Mouse (Mus musculus): ENCODE data around the gene Adcy2.

Gene Adcy2

DNA sequence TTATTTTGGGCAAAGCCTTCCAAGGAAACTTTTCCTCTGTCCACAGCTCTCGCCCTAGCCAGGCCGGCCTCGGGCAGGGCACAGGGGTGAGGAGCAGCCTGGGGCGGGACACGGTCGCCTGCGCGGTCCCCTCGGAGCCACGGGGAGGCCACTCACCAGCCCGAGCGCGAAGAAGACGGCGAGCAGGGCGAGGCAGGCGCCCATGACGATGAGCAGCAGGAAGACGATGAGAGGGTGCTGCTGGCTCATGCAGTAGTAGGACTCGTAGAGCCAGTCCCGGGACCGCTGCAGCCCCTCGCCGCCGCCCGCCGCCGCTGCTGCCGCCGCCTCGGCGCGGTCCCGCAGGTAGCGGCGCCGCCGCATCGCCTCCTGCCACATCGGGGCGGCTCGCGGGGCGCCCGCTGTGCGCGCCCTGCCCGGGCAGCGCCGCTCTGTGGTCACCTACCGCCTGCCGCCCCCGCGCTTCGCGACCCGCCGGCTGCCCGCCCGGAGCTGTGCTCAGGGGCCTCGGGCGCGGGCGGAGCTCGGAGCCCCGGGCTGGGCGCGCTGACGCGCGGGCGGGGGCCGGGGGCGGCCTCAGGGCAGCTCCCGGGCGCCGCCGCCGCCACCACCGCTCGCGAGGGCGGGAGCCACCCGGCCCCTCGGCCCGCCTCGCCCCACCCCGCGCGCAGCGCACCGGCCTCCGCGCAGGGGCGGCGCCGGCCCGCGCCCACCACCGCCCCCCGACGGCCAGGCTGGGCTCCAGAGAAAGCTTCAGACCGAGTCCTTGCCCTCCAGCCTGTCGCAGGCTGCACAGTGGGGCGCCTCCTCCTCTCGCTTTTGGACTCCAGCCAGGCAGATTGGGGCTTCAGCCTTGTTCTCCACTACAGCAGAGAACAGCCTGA lies at the start of gene Adcy2:
Gene Adcy2 (minus strand): TSS at position 624 of the 884 bp plus-strand sequence.
- peak; percentile 63 for DNase-seq (ENCODE audit: extremely low spot score)

- no peak for DNase-seq (ENCODE audit: extremely low spot score)
Observed at GRCm38 (mm10) chr13:69036991-69037597, 37.8 kb upstream of the Adcy2 start.

GRCm38 (mm10) chr13:69034621-69035020 lies 35.3 kb upstream of the Adcy2 start:
- DNase-seq (ENCODE audit: extremely low spot score), result no peak

DNA sequence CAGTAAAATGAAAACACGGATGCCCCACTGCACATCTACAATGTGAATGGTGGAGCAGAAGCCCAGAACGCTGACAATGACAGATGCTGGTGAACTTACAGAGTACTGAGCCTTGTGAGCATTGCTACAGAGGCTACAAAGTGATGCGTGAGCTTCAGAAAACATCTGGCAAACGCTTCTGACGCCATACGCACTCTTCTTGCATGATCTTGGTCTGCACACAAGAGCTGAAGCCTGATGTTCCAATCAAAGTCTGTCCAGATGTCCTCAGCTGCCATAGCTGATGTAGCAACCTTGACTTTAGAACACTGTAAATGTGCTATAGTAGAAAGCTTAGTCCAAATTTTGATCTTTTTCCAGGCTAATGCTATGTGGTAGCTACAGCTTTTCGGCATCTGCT lies 34.2 kb upstream of the Adcy2 start:
- no peak for DNase-seq (ENCODE audit: extremely low spot score)

GRCm38 (mm10) chr13:69029078-69029757 lies 29.9 kb upstream of the Adcy2 start:
- DNase-seq (ENCODE audit: extremely low spot score), result no peak

GRCm38 (mm10) chr13:69024964-69025363 lies 25.6 kb upstream of the Adcy2 start:
- DNase-seq (ENCODE audit: extremely low spot score), result peak; percentile 1

DNA sequence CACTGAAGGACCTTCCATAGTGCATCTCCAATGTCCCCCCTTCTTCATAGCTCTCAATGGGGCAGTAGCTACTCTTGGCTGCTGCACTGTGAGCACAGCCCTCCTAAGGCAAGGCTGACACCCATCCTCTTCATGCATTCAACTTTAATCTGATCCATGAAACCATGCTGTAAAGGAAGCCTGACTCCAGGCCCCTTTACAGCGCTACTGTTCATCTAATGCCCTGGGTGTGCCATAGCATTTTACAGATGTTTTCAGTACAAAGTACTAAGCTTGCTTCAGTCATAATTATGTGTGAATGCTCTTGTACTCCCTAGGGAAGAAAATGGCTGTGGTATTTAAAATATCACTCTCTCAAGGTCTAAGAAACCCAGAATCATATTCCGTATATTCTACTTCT lies 23.9 kb upstream of the Adcy2 start:
- DNase-seq (ENCODE audit: extremely low spot score), result no peak

- DNase-seq (ENCODE audit: extremely low spot score), result no peak
Observed at GRCm38 (mm10) chr13:69020574-69020973, 21.2 kb upstream of the Adcy2 start.

DNA sequence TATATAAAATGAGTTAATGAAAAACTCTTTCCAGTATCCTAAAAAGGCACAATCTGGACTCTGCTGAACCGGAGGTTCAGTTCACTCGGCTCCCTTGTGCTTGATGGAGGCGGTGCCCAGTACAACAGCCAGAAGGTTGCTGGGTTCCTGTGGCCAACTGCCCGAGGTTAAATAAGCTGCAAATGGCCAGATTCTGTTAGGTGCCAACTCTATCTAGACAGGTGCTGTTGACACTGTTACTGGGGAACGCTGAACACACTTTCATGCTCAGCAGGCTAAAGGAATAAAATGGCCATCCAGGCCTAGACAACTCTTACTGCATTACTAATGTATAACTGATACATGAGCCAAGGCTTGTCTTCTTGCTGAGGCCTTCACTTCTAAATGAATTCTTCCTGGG lies 7.6 kb upstream of the Adcy2 start:
- no peak for DNase-seq (ENCODE audit: extremely low spot score)

- DNase-seq (ENCODE audit: extremely low spot score), result no peak
Observed at GRCm38 (mm10) chr13:69006091-69006490, 6.8 kb upstream of the Adcy2 start.

DNA sequence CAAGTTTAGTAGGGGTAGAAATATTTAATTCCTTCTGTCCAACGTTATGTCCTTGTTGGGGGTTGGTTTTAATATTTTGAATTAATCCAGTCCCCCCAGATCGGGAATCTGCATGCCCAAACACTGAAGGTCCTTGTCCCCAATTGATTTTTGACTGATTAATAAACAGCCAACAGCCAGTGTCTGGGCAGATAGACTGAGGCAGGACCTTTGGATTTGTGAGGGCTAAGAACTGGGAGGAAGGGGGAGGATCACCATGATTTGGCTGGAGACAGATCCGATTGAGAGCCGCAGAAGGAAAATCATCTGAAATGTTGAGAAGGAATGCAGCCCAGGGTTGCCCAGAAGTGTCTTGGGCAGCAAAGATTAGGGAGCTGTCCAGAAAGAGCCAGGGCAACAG lies 5.1 kb upstream of the Adcy2 start:
- DNase-seq (ENCODE audit: extremely low spot score), result no peak

DNA sequence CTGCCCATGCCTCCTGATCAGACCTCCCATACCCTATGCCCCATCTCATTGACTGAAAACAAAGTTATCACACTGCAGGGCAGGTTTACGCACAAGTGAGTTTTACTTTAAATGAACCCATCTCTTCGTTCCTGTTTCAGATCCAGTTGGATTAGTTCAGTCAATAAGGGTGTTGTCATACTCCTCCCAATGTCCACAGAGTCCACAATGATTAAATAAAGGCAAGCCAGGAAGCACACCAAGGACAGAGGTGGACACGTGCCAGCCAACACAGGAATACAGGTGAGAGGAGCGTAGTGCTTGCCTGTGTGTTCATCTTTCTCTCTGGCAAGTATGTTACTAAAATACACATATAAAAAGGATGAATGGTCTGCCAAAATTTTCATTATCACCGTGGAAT lies 3.3 kb upstream of the Adcy2 start:
- no peak for DNase-seq (ENCODE audit: extremely low spot score)

GRCm38 (mm10) chr13:69002173-69002572 lies 2.8 kb upstream of the Adcy2 start:
- peak; percentile 53 for DNase-seq (ENCODE audit: extremely low spot score)

DNA sequence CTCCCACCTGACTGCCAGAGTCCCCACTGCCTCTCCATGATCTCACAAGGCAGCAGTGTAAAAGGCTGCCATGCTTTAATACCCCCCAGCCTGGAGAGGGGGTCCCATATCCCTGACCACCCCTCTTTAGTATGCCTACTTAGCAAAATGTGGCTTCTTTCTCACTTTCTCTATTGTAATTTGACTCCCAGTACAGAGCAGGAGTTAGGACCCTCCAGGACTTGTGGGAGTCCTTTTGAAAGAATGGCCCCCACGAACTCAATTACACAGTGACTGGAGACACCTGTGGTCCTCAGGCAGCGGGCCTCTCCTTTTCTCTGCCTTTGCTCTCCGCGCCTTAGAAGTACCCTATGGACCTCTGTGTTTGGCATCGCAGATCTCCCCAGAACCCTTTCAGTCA lies 485 bp upstream of the Adcy2 start:
- DNase-seq (ENCODE audit: extremely low spot score), result no peak

DNA sequence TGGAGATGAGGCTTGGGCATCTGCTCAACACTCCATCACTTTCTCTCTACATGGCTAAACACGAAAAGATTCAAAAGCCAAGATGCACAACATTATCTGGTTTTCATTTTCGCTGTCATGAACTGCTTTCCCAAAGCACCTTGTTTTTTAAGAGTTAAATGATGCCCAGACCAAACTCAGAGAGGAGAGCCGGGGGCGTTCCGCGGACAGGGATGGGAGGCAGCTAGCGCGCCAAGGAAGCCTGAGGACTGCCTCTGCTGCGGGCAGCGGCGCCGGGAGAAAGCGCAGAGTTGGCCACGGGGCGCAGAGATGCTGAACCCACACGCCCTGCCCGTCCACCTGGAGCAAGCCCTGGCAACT lies 803 bp downstream of the Adcy2 start:
- DNase-seq (ENCODE audit: extremely low spot score), result no peak

DNA sequence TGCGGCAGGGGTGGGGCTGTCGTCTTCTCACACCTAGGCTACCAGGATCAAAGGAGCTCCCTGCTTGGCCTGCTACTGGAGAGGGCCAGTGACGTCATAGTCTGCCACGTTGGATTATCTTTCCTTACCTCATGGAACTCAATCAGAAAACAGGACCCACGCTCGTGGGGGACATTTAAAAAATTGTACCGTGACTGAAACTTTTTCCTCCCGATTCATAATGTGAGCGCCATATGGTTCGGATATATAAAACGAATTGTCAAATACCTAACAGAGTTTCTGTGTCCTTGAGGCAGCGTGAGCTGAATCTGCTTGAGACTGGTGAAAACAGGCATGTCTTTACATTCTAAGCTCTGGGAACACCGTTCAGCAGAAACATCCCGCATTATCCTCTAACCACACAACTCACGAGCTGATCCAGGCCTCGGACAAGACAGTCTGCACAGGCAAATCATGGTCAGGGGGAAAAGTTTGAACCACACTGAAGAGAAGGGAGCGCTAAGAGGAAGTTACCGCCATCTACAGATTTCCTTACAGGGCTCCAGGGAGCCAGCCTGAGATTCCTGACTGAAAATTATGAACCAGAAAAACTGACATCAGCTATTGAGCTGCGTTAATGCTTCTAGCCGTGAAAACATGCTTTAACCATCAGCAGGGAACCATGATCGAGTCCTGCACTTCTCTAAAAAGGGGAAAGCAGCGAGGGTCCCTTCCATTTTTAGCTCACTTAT lies 1.4 kb downstream of the Adcy2 start:
- peak; percentile 46 for DNase-seq (ENCODE audit: extremely low spot score)

DNA sequence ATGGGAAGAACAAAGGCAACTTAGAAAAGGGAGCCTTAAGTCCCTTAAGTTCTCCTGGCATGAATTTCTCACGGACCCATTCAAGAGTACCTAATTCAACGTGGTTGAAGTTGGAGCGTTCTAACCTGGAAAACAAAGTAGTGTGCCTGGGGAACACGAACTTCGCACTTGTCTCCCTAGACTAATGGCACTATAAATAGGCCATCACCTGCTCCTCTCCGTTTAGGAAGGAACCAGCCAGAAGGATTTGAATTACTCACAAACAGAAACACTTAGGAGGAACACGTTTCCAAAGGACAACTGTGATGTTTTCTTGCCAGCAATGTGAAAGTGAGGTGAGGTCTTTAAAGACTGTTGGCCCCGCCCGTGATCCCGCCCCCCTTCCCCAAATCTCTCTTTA lies 2.0 kb downstream of the Adcy2 start:
- no peak for DNase-seq (ENCODE audit: extremely low spot score)

DNA sequence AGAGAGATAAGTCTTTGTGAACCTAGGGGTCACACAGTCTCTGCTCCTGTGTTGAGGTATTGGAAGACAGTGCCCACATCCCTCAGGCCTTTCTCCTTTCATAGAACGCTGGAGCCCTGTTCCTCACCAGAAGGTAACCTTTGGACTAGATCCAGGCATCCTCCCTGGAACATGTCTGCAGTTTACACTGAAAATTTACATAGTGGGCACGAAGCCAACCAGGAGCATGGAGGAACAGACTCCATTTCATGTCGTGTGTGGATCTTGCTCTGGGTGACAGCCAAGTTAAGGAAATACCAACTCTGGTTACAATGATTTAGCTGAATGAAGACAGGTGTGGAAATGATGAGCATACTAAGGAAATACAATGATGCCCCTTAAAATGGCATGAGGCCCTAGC lies 2.7 kb downstream of the Adcy2 start:
- no peak for DNase-seq (ENCODE audit: extremely low spot score)

GRCm38 (mm10) chr13:68985789-68986188 lies 13.6 kb downstream of the Adcy2 start:
- DNase-seq (ENCODE audit: extremely low spot score), result no peak

DNA sequence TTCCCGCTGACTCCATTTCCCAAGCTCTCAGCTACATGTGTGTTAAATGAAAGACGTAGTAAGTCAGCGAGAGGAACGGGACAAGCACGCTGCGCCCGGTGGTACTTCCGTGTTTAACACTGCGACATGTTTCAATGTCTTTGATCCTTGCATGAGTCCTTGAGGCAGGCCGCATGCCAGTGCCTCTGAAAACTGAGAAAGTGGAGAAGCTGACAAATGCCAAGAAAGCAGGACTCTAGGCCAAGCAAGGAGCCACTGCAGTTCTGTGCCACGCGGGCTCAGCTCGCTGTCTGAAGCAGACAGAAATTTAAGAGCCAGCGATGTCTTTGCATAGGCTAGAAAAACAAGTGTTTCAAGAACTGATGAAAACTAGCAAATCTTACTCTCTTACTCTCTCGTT lies 15.3 kb downstream of the Adcy2 start:
- DNase-seq (ENCODE audit: extremely low spot score), result no peak

DNA sequence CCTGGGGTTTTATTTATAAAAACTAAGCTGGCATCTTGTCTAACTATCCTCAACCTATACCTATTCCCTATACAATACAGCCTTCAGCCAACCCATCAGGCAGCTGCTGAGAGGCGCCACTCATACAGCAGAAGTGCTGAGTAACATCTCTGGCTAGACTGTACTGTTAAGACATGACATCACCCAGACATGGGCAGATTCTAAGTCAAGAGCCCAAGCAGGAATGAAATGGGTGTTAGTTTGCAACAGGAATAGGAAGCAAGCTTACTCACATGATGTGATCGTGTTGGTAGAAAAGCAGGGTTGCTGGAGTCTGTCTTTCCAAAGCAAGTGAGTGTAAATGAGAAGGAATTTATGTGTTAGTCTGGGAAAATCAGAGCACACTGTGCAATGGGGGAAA lies 18.3 kb downstream of the Adcy2 start:
- no peak for DNase-seq (ENCODE audit: extremely low spot score)

GRCm38 (mm10) chr13:68973143-68973542 lies 26.2 kb downstream of the Adcy2 start:
- DNase-seq (ENCODE audit: extremely low spot score), result no peak
